Mouse (Mus musculus) intestine, embryonic 16.5 days (tissue): ENCODE measurements around the gene Mthfd2l. TPM values are rescaled to one million over a fixed set of nuclear protein-coding genes. Genes with fewer than 3 reads are reported as not detected.

Experiments used
- ATAC-seq: fragments of 200-750 bp; cut with Nextera tagmentation; 2 replicates; pipeline ENCODE4 v1.8.0; 2017; ENCODE audit warnings: moderate TSS enrichment, moderate library complexity
- H3K27ac ChIP-seq: fragments of 300-500 bp; sonication (generic); 2 replicates; pipeline ENCODE4 v1.5.1; 2014; ENCODE audit warnings: mild to moderate bottlenecking, low read length
- H3K27me3 ChIP-seq: fragments of 300-500 bp; sonication (generic); replicated peaks from 2 replicates; pipeline ENCODE4 v1.6.1; 2014; ENCODE audit warnings: low read length, control low read depth, mixed read lengths; ENCODE audit not compliant: control insufficient read depth, insufficient read depth
- H3K36me3 ChIP-seq: fragments of 300-500 bp; sonication (generic); 2 replicates; pipeline ENCODE4 v1.6.1; 2014; ENCODE audit warnings: low read length, control low read depth; ENCODE audit not compliant: control insufficient read depth, insufficient read depth
- H3K4me1 ChIP-seq: fragments of 300-500 bp; sonication (generic); 2 replicates; pipeline ENCODE4 v1.6.1; 2014; ENCODE audit warnings: low read length, control low read depth, mixed read lengths; ENCODE audit not compliant: control insufficient read depth, insufficient read depth
- H3K4me2 ChIP-seq: fragments of 300-500 bp; sonication (generic); 2 replicates; pipeline ENCODE4 v1.6.1; 2014; ENCODE audit warnings: low read depth, low read length, control low read depth
- H3K4me3 ChIP-seq: fragments of 300-500 bp; sonication (generic); 2 replicates; pipeline ENCODE4 v1.5.1; 2014; ENCODE audit warnings: mild to moderate bottlenecking, low read length
- H3K9ac ChIP-seq: fragments of 300-500 bp; sonication (generic); 2 replicates; pipeline ENCODE4 v1.6.1; 2014; ENCODE audit warnings: low read depth, low read length
- H3K9me3 ChIP-seq: fragments of 300-500 bp; sonication (generic); 2 replicates; pipeline ENCODE4 v1.6.1; 2016; ENCODE audit warnings: low read length, control low read depth; ENCODE audit not compliant: control insufficient read depth
- WGBS: fragments of 180-500 bp; shearing (Covaris S2); extraction: QIAGEN DNeasy Blood & Tissue Kit; methylation state at CpG from one replicate; pipeline ENCODE4 v1.1.7; 2014; 5-methylcytosine and 5-hydroxymethylcytosine counted together
- polyA plus RNA-seq: library from polyadenylated mRNA; unstranded; fragments of >200 nt; fragmentation: Nextera tagmentation; extraction: Ambion mirVana; gene quantifications from 2 replicates; pipeline ENCODE4 v1.2.1, GENCODE M21; 2015

The Mthfd2l gene
- polyA plus RNA-seq, 1 experiment from 2014 or later, result 33.1 TPM

DNA sequence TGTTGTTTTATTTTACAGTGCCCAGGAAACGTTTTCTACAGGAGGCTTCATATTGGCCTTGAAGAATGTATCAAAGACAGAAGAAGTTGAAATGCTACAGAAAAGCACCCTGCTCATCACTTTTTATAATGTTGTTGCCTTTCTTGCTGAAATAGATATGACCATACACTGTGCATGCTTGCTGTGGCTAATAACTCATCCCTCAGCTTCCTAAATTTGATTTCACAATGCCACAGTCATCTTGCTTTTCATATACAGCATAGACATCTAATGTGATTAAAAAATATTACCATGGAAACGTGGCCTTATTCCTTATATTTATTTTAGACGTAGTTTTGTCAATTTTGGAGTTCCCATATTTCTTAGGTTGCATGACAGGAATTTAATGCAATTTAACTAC lies 33.5 kb upstream of the Mthfd2l start:
- 80% methylated on average over 3 of the region's 3 CpGs for WGBS
- Histone ChIP-seq H3K4me3 (no peak overlapping the region), H3K9me3 (no peaks in the 10 kb centered on the region), H3K9ac (no peak overlapping the region), H3K4me2 (no peak overlapping the region), H3K36me3 (no peaks in the 10 kb centered on the region), H3K27me3 (no peaks in the 10 kb centered on the region), H3K27ac (no peak overlapping the region), H3K4me1 (peaks cover 7% of the 10 kb centered on the region; the same call in 1 of the 2 replicates)
- ATAC-seq, result no peak

DNA sequence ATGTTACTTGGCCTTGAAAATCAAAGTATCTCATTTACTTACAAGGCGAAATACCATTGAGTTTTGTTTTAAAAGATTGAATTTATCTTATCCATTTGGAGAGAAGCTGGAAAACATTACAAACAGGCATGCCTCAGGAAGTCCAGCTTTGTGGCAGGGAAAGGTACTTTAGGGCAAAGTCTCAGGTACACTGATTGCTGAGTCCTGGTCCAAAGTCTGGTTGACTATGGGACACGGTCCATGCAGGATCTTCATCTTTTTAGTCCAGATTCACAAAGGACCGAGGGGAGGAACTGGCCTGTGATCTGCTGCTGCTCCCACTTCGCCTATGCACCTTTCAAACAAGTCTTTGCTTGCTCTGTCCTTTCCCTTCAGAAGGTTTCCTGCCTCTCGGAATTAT lies 31.6 kb upstream of the Mthfd2l start:
- Histone ChIP-seq H3K4me3 (no peak overlapping the region), H3K9ac (no peak overlapping the region), H3K9me3 (no peaks in the 10 kb centered on the region), H3K4me2 (no peak overlapping the region), H3K36me3 (no peaks in the 10 kb centered on the region), H3K27me3 (peaks cover 3% of the 10 kb centered on the region; the same call in 1 of the 2 replicates), H3K4me1 (peaks cover 13% of the 10 kb centered on the region), H3K27ac (no peak overlapping the region)
- WGBS, result 79% methylated on average over 5 of the region's 5 CpGs
- ATAC-seq, result no peak

DNA sequence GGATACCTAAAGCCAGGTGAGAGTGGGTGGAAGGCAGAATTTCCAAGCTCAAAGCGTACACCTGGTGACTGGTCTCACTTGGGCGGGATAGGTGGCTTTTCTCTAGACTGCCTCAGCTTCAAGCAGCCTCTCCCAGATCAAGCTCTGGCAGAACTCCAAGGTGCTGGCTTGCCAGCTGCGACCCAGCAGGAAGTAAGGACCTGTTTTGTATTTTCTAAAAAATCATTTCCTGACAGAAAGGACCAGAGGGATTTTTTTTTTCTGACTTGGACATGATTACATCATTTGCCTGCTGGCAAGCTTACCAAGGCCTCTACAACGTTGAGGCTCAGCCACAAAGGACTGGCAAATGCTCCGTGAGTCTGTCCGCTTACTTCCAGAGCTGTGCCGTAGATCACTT lies 30.8 kb upstream of the Mthfd2l start:
- no peak for ATAC-seq
- WGBS, result 50% methylated on average over 7 of the region's 7 CpGs

DNA sequence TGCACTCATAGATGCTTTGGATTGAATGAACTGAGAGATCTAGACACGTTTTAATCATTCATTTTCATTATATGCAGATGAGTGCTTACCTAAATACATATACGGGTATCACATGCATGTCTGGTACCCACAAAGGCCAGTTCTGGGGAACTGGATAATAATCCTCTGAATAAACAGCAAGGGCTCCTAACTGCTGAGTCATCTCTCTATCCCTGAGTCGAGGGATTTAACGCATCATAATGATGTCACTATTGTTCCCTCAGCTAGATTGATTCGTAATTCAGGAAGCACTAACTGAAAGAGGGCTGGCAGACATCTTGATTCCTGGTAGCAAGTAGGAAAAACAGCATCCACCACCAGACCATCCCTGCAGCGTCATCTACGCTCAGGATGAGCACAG lies 30.2 kb upstream of the Mthfd2l start:
- WGBS, result 78% methylated on average over 7 of the region's 7 CpGs
- no peak overlapping the region for H3K4me2 ChIP-seq
- no peak for ATAC-seq
- H3K9ac ChIP-seq, result no peak overlapping the region
- H3K27ac ChIP-seq, result no peak overlapping the region
- H3K9me3 ChIP-seq, result no peaks in the 10 kb centered on the region
- no peak overlapping the region for H3K4me3 ChIP-seq
- peaks cover 3% of the 10 kb centered on the region; the same call in 1 of the 2 replicates for H3K27me3 ChIP-seq
- peaks cover 13% of the 10 kb centered on the region for H3K4me1 ChIP-seq
- no peaks in the 10 kb centered on the region for H3K36me3 ChIP-seq

More for the DNA sequence above, 30.8 kb upstream of the Mthfd2l start:
- no peaks in the 10 kb centered on the region for H3K36me3 ChIP-seq
- no peak overlapping the region for H3K27ac ChIP-seq
- no peak overlapping the region for H3K9ac ChIP-seq
- no peak overlapping the region for H3K4me3 ChIP-seq
- peaks cover 13% of the 10 kb centered on the region for H3K4me1 ChIP-seq
- H3K27me3 ChIP-seq, result peaks cover 3% of the 10 kb centered on the region; the same call in 1 of the 2 replicates
- H3K4me2 ChIP-seq, result no peak overlapping the region
- H3K9me3 ChIP-seq, result no peaks in the 10 kb centered on the region

DNA sequence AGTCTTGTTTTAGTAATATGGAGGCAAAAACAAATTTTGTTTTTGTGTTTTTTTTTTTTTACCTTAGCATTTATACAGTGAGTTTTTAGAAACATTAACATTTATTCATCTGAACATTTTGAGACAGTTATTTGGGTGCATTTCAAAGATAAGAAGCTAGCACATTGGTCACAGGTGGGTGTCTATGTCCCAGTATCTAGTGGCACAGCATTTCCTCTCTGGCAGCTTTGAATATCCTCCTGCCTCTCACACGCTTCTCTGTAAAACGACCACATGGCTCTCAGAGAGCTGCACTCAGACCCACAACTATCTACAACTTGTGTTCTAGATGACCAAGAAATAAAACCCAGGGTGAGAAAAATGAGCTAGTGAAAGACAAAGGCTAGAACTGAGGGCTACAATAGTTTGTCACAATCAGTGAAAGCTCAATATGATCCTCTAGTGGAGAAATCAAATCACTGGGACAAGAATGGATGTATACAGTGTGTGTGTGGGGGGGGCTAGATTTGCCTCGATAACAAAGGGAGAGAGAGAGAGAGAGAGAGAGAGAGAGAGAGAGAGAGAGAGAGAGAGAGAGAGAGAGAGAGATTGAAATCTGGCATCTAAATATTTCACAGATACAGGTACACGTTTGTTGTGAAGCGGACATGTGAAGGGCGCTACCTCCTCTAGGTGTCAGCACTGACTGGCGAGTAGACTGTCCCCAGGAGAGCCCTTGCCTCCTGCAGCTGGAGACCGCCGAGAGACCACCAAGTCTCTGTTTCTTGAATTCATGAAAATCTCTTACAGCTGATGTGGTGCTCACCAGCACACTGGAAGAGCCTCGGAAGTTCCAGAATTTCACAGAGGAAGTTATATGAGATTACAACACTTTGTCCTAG lies 28.3 kb upstream of the Mthfd2l start:
- Histone ChIP-seq H3K27ac (no peak overlapping the region), H3K27me3 (peaks cover 3% of the 10 kb centered on the region; the same call in 1 of the 2 replicates), H3K4me1 (peaks cover 13% of the 10 kb centered on the region), H3K4me3 (peak overlapping the region; percentile 35), H3K9me3 (no peaks in the 10 kb centered on the region), H3K4me2 (peak overlapping the region; percentile 59), H3K9ac (no peak overlapping the region), H3K36me3 (no peaks in the 10 kb centered on the region)
- ATAC-seq, result peak; percentile 54; the same call in 1 of the 2 replicates
- WGBS, result 13% methylated on average over 10 of the region's 10 CpGs

DNA sequence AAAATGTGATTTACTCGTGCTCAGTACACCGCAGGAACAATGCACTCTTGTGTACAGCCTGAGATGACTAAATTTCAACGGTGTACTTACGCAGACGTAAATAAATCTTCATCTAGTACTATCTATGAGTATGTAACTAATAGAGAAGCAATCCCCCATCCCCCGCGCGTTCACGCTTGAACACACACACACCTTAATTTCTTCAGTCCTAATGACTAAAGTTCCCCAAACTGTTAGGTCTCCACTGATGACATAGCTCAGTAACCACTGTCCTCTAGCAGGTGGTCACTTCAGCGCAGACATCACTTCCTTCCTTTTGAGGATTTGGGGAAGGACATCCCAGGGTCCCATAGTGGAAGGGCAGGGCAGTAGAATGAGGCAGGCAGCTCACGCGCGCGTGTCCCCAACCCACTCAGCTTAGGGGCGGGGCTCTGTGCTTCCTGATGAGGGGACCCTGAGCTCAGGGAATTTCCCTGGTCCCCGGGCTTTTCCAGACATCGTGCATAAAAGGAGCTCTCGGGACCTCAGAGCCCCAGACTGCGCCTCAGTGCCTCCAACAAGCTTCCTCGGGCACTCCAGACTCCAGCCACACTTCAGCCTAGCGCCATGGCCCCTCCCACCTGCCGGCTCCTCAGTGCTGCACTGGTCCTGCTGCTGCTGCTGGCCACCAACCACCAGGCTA lies 27.4 kb upstream of the Mthfd2l start, which contains the start of gene Cxcl2:
Gene Cxcl2 (plus strand): TSS at position 533 of the 682 bp plus-strand sequence.
- Histone ChIP-seq H3K9me3 (no peaks in the 10 kb centered on the region), H3K9ac (peak within 1 kb of the TSS; percentile 33; the same call in 1 of the 2 replicates), H3K27me3 (peaks cover 3% of the 10 kb centered on the region; the same call in 1 of the 2 replicates)

DNA sequence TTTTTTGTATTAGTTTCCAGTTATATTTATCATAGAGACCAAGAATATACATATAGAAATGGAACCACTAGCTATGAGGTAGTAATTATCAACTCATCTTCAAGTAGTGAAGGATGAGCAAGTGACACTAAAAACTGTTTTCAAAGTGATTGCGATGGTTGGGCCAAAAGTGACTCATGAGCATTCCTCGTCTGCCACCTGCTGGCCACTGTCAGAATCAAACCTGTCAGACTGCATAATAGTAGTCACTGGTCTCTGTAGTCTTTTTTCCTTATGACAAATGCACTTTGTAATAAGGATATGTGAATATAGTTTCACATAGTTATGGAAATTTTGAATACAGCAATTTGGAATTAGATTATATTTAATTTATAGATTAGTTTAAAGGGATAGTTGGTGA lies 21.9 kb upstream of the Mthfd2l start:
- no peak overlapping the region for H3K27ac ChIP-seq
- H3K4me2 ChIP-seq, result no peak overlapping the region
- no peak overlapping the region for H3K9ac ChIP-seq
- H3K27me3 ChIP-seq, result no peaks in the 10 kb centered on the region; the same call in 1 of the 2 replicates
- no peaks in the 10 kb centered on the region for H3K36me3 ChIP-seq
- ATAC-seq, result peak; percentile 48; the same call in 1 of the 2 replicates
- 0% methylated on average over 2 of the region's 2 CpGs for WGBS
- no peak overlapping the region for H3K4me3 ChIP-seq
- no peaks in the 10 kb centered on the region for H3K4me1 ChIP-seq
- no peaks in the 10 kb centered on the region for H3K9me3 ChIP-seq

More for the DNA sequence above, 27.4 kb upstream of the Mthfd2l start, which contains the start of gene Cxcl2:
- H3K36me3 ChIP-seq, result no peaks in the 10 kb centered on the region
- WGBS, result 8% methylated on average over 22 of the region's 22 CpGs
- peak; percentile 69 for ATAC-seq
- H3K4me1 ChIP-seq, result peaks cover 13% of the 10 kb centered on the region
- no peak within 1 kb of the TSS for H3K27ac ChIP-seq
- H3K4me2 ChIP-seq, result peak within 1 kb of the TSS; percentile 59
- peak within 1 kb of the TSS; percentile 35 for H3K4me3 ChIP-seq

DNA sequence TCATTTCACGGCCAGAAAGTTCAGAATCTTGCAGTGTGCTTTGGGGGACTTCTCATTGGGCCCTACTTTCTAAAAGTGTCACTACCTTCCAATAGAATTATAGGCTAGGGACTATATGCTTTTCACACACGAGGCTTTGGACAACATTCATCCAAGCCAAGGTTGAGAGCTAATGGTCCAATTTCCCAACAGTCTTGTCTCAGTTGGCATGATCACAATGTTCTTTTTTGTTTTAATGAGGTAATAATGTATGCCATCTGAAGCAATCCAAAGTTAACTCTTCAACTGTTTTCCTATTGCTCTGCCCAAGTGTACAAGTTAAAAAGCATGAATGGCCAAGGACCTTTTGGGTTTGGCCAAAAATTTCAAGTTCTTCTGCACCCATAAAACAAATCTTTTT lies 11.4 kb upstream of the Mthfd2l start:
- no peaks in the 10 kb centered on the region for H3K9me3 ChIP-seq
- H3K36me3 ChIP-seq, result no peaks in the 10 kb centered on the region
- H3K4me1 ChIP-seq, result no peaks in the 10 kb centered on the region
- no peak overlapping the region for H3K4me3 ChIP-seq
- H3K9ac ChIP-seq, result no peak overlapping the region
- 77% methylated on average over 2 of the region's 2 CpGs for WGBS
- H3K27ac ChIP-seq, result no peak overlapping the region
- H3K4me2 ChIP-seq, result no peak overlapping the region
- no peak for ATAC-seq
- no peaks in the 10 kb centered on the region for H3K27me3 ChIP-seq

DNA sequence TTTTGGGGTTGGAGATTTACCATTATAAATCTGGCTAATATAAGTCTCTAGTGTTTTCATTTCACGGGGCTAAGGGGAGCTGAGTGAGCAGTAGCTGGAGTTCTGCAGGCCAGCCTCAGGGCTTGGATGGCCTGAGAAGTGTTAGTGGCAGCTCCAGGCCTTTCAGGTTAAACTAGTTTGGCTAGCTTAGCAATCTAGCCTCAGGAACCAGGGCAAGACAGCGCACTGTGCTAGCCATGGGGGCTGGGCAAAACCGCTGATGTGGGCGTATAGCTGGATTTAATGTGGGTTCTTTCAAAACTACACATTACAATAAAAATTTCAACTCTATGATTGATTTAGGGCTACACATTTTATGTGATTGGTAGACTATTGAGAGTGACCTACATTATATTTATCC lies 8.0 kb upstream of the Mthfd2l start:
- Histone ChIP-seq H3K4me2 (no peak overlapping the region), H3K36me3 (no peaks in the 10 kb centered on the region), H3K4me1 (no peaks in the 10 kb centered on the region), H3K27ac (no peak overlapping the region), H3K9ac (no peak overlapping the region), H3K4me3 (no peak overlapping the region), H3K9me3 (no peaks in the 10 kb centered on the region), H3K27me3 (no peaks in the 10 kb centered on the region)
- WGBS, result 89% methylated on average over 4 of the region's 4 CpGs
- ATAC-seq, result no peak
